Mouse (Mus musculus) forebrain, embryonic 11.5 days (tissue): ENCODE results near the gene Trib2. TPM values are rescaled to one million over a fixed set of nuclear protein-coding genes. Genes with fewer than 3 reads are reported as not detected.

Experiments
- ATAC-seq: fragments of 200-750 bp; cut with Nextera tagmentation; replicated peaks from 2 replicates; pipeline ENCODE4 v1.8.0; 2017; ENCODE audit warnings: moderate TSS enrichment; ENCODE audit not compliant: low FRiP score
- DNase-seq: peaks from one replicate; pipeline ENCODE4 v3.0.0-alpha.2; 2017; ENCODE audit warnings: low spot score
- H3K27ac ChIP-seq: fragments of 300-500 bp; sonication (generic); 2 replicates; pipeline ENCODE4 v1.5.1; 2014; ENCODE audit warnings: low read depth, low read length
- H3K27me3 ChIP-seq: fragments of 300-500 bp; sonication (generic); 2 replicates; pipeline ENCODE4 v1.6.1; 2014; ENCODE audit warnings: mild to moderate bottlenecking, low read length, mixed read lengths; ENCODE audit not compliant: control insufficient read depth, insufficient read depth
- H3K36me3 ChIP-seq: fragments of 300-500 bp; sonication (generic); 2 replicates; pipeline ENCODE4 v1.6.1; 2014; ENCODE audit warnings: mild to moderate bottlenecking, low read length, moderate library complexity, mixed read lengths; ENCODE audit not compliant: control insufficient read depth, insufficient read depth
- H3K4me1 ChIP-seq: fragments of 300-500 bp; sonication (generic); replicated peaks from 2 replicates; pipeline ENCODE4 v1.6.1; 2014; ENCODE audit warnings: low read length, mixed read lengths; ENCODE audit not compliant: control insufficient read depth, insufficient read depth
- H3K4me2 ChIP-seq: fragments of 300-500 bp; sonication (generic); 2 replicates; pipeline ENCODE4 v1.6.1; 2014; ENCODE audit warnings: low read depth, mild to moderate bottlenecking, low read length, moderate library complexity, mixed read lengths; ENCODE audit not compliant: severe bottlenecking
- H3K4me3 ChIP-seq: fragments of 300-500 bp; sonication (generic); 2 replicates; pipeline ENCODE4 v1.5.1; 2014; ENCODE audit warnings: low read depth, low read length
- H3K9ac ChIP-seq: fragments of 300-500 bp; sonication (generic); 2 replicates; pipeline ENCODE4 v1.6.1; 2014; ENCODE audit warnings: low read length
- H3K9me3 ChIP-seq: fragments of 300-500 bp; sonication (generic); 2 replicates; pipeline ENCODE4 v1.6.1; 2016; ENCODE audit warnings: low read length, mixed read lengths; ENCODE audit not compliant: control insufficient read depth
- WGBS: fragments of 180-500 bp; shearing (Covaris S2); extraction: QIAGEN DNeasy Blood & Tissue Kit; methylation state at CpG from one replicate; pipeline ENCODE4 v1.1.7; 2014; 5-methylcytosine and 5-hydroxymethylcytosine counted together
- microRNA-seq: library from miRNA; unstranded; fragments of <30 nt; microRNA quantifications from one replicate; pipeline ENCODE4, GENCODE M21; 2016; ENCODE audit not compliant: insufficient number of aligned reads
- polyA plus RNA-seq: library from polyadenylated mRNA; unstranded; fragments of >200 nt; fragmentation: Nextera tagmentation; extraction: Ambion mirVana; gene quantifications from 2 replicates; pipeline ENCODE4 v1.2.1, GENCODE M21; 2014

The Trib2 gene
- polyA plus RNA-seq, 1 experiment from 2014 or later: 57.4 TPM

- Histone ChIP-seq H3K4me1 (no peaks in the 10 kb centered on the region), H3K27me3 (no peaks in the 10 kb centered on the region), H3K9me3 (no peaks in the 10 kb centered on the region), H3K4me2 (no peak overlapping the region), H3K4me3 (no peak overlapping the region), H3K9ac (no peak overlapping the region), H3K36me3 (no peaks in the 10 kb centered on the region), H3K27ac (no peak overlapping the region)
- DNase-seq (no peak), ATAC-seq (no peak)
- 47% methylated on average over 4 of the region's 4 CpGs for WGBS
Measured at GRCm38 (mm10) chr12:15749646-15750195, 67.0 kb downstream of the Trib2 start.

- Histone ChIP-seq H3K9ac (no peak overlapping the region), H3K9me3 (no peaks in the 10 kb centered on the region), H3K4me3 (no peak overlapping the region), H3K27ac (no peak overlapping the region), H3K4me1 (no peaks in the 10 kb centered on the region), H3K27me3 (no peaks in the 10 kb centered on the region), H3K36me3 (no peaks in the 10 kb centered on the region), H3K4me2 (no peak overlapping the region)
- DNase-seq (no peak), ATAC-seq (no peak)
- WGBS: 84% methylated on average over 10 of the region's 10 CpGs
Measured at GRCm38 (mm10) chr12:15745752-15746151, 71.0 kb downstream of the Trib2 start.

Small RNA genes lying within 50 kb of the gene (microRNA-seq; reads per million reads assigned to microRNA genes)
- not detected for gene Mir6387
